Mouse (Mus musculus): Measurements from ENCODE around the gene F13b. TPM values are rescaled to one million over a fixed set of nuclear protein-coding genes. Genes with fewer than 3 reads are reported as not detected.

F13b gene
- polyA plus RNA-seq, 1 experiment from 2014 or later = not detected

DNA sequence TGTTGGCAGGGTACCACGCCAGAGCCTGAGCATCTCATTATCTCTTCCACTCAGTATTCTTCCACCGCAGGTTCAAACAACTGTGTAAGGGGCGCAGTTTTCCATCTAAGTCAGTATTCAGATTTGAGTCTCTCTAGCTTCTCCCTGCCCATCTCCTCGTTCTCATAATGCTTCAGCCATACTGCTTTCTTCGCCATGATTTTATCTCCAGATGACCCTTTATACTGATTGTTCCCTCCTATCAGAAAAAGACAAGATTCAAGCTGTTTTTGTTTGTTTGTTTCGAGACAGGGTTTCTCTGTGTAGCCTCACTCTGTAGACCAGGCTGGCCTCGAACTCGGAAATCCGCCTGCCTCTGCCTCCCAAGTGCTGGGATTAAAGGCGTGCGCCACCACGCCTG is 13.1 kb downstream of the F13b start:
- no peak overlapping the region for H3K9ac ChIP-seq
- H3K36me3 ChIP-seq = no peaks in the 10 kb centered on the region
- WGBS = 89% methylated on average over 12 of the region's 12 CpGs
- no peak for ATAC-seq (ENCODE audit: low read depth)
- H3K4me1 ChIP-seq (replicated peaks) = no peaks in the 10 kb centered on the region
- no peak overlapping the region for H3K4me3 ChIP-seq
- H3K27me3 ChIP-seq = no peaks in the 10 kb centered on the region
- no peaks in the 10 kb centered on the region for H3K9me3 ChIP-seq
- no peak overlapping the region for H3K27ac ChIP-seq (replicated peaks)
- H3K4me2 ChIP-seq = no peak overlapping the region

DNA sequence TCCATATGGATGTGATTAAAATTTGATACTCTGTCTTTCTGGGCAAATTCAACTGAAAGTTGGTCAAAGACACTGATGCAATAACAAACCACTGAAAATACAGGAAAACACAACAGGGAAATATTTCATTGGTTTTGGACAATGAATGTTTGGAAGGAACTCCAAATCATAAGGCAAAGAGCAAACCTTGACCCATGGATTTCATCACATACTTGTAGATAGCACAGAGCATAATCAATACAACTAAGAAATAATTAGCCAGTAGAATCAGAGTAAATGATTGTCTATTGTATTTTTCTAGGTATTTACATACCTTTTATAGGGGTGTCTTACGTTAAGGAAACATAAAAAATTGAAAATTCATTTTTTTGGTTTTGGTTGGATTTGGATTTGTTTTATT is 47.0 kb downstream of the F13b start:
- Histone ChIP-seq H3K36me3 (no peaks in the 10 kb centered on the region), H3K4me2 (no peak overlapping the region), H3K4me1 (replicated peaks) (no peaks in the 10 kb centered on the region), H3K27me3 (no peaks in the 10 kb centered on the region), H3K9me3 (no peaks in the 10 kb centered on the region), H3K4me3 (no peak overlapping the region), H3K27ac (replicated peaks) (no peak overlapping the region), H3K9ac (no peak overlapping the region)
- ATAC-seq (ENCODE audit: low read depth) = no peak
- 93% methylated on average over 1 of the region's 1 CpGs for WGBS

GRCm38 (mm10) chr1:139551311-139551710 is 49.8 kb downstream of the F13b start:
- Histone ChIP-seq H3K9ac (no peak overlapping the region), H3K27ac (replicated peaks) (no peak overlapping the region), H3K4me2 (no peak overlapping the region), H3K27me3 (no peaks in the 10 kb centered on the region), H3K4me1 (replicated peaks) (no peaks in the 10 kb centered on the region), H3K36me3 (no peaks in the 10 kb centered on the region), H3K9me3 (no peaks in the 10 kb centered on the region), H3K4me3 (no peak overlapping the region)
- 84% methylated on average over 1 of the region's 1 CpGs for WGBS
- no peak for ATAC-seq (ENCODE audit: low read depth)

- Histone ChIP-seq H3K36me3 (no peaks in the 10 kb centered on the region), H3K4me1 (replicated peaks) (no peaks in the 10 kb centered on the region), H3K27me3 (no peaks in the 10 kb centered on the region), H3K9me3 (no peaks in the 10 kb centered on the region), H3K4me2 (no peak within 1 kb of the TSS), H3K4me3 (no peak within 1 kb of the TSS), H3K9ac (no peak within 1 kb of the TSS), H3K27ac (replicated peaks) (no peak within 1 kb of the TSS)
- ATAC-seq (ENCODE audit: low read depth) = no peak
- 86% methylated on average over 1 of the region's 1 CpGs for WGBS
Observed at GRCm38 (mm10) chr1:139560024-139560423, 58.5 kb downstream of the F13b start, which contains the start of gene Cfhr1. TSS of gene Cfhr1 (minus strand) at chr1:139560272.

Other genes with a start within 250 kb of the F13b start
- 1.1 and 1.3 TPM in 2 replicates for gene Crb1, start 124.6 kb upstream of the F13b start, polyA plus RNA-seq (2015; fragmentation: Nextera tagmentation; extraction: Ambion mirVana)
- 9.8 and 11.7 TPM in 2 replicates for gene Zbtb41, start 79.4 kb upstream of the F13b start, polyA plus RNA-seq (2015; fragmentation: Nextera tagmentation; extraction: Ambion mirVana)
- gene Aspm, start 46.9 kb upstream of the F13b start, polyA plus RNA-seq (2015; fragmentation: Nextera tagmentation; extraction: Ambion mirVana) = 3.2 and 4.1 TPM in 2 replicates
- gene Cfhr1, start 58.6 kb downstream of the F13b start, polyA plus RNA-seq (2015; fragmentation: Nextera tagmentation; extraction: Ambion mirVana) = not detected in 2 replicates

Data from neural tube, embryonic 13.5 days (tissue).